9 mouse cellular contexts compared by ENCODE assay signal in genomic region chr5:113375783-113376182, GRCm38 (mm10). TPM values are rescaled to one million over a fixed set of nuclear protein-coding genes. Genes with fewer than 3 reads are reported as not detected.
DNase-seq lines count a peak whose midpoint lies in the region; ATAC-seq and TF ChIP-seq lines count a peak whose summit lies in the region.
"Had no signal": no experiment of that assay in that cellular context is flagged by ENCODE, and none has a peak within 500 bp of the region (broad histone marks: within the 10 kb centered on the region; RNA-seq: fewer than 3 reads in every experiment).

No protein-coding gene starts in this region.

- H3K9ac ChIP-seq in limb, embryonic 11.5 days (ENCODE audit: low read length), result no peak overlapping the region
- H3K9ac ChIP-seq: midbrain, embryonic 12.5 days had no signal

- H3K4me3 ChIP-seq in kidney, adult 2 months (ENCODE audit: insufficient read depth, low read depth, low read length), result no peak overlapping the region
- H3K4me3 ChIP-seq in limb, embryonic 11.5 days (ENCODE audit: low read depth, low read length), result no peak overlapping the region
- H3K4me3 ChIP-seq: midbrain, embryonic 12.5 days had no signal

- no peak for TF ChIP-seq POLR2A in kidney, adult 2 months (IDR thresholded peaks at IDR 0.05; ENCODE audit: low read depth, low read length)

- 26% methylated on average over 3 of the region's 3 CpGs for WGBS in kidney, adult 2 months
- WGBS in limb, embryonic 11.5 days, result 34% methylated on average over 3 of the region's 3 CpGs

- no peak overlapping the region for H3K4me2 ChIP-seq in limb, embryonic 11.5 days (ENCODE audit: low read depth, severe bottlenecking)
- H3K4me2 ChIP-seq: midbrain, embryonic 12.5 days had no signal

- TF ChIP-seq CTCF in kidney, adult 2 months (conservative IDR thresholded peaks at IDR 0.05; ENCODE audit: insufficient read depth, insufficient read length, low read depth, low read length), result peak; percentile 42; the same call in 1 of the 2 replicates

- ATAC-seq in granulocyte monocyte progenitor cell, adult 5-6 weeks (replicated peaks; ENCODE audit: poor library complexity, severe bottlenecking), result 0 out of 2 replicates have a peak, but pooled peaks have one; percentile 20
- ATAC-seq in limb, embryonic 11.5 days (ENCODE audit: insufficient number of reproducible peaks, low FRiP score, low TSS enrichment, low read depth), result no peak
- no peak for ATAC-seq in activated CD4-positive, CD25-positive, alpha-beta regulatory T cell, adult 4 months

- H3K27me3 ChIP-seq in kidney, adult 2 months (replicated peaks; ENCODE audit: control insufficient read depth, insufficient read depth, low read length), result no peaks in the 10 kb centered on the region
- no peaks in the 10 kb centered on the region for H3K27me3 ChIP-seq in limb, embryonic 11.5 days (ENCODE audit: control insufficient read depth, insufficient read depth, low read length)

- peak; percentile 25 for DNase-seq in kidney, adult 2 months
- DNase-seq in kidney, adult 11 months, result no peak
- DNase-seq in NIH3T3 (ENCODE audit: low read depth), result peak; percentile 32
- peak; percentile 2 for DNase-seq in c-Kit-positive CD71-positive TER-119-negative erythroid progenitor cells, embryonic 14.5 days (ENCODE audit: low read depth)
- peak; percentile 86 for DNase-seq in limb, embryonic 11.5 days (ENCODE audit: low spot score)
- peak; percentile 74 for DNase-seq in retina, postnatal 1 day

- no peak overlapping the region for H3K27ac ChIP-seq in kidney, adult 2 months (ENCODE audit: insufficient read depth, low read depth, low read length)
- no peak overlapping the region for H3K27ac ChIP-seq in limb, embryonic 11.5 days (replicated peaks; ENCODE audit: low read depth, low read length)
- H3K27ac ChIP-seq: midbrain, embryonic 12.5 days had no signal

- no peaks in the 10 kb centered on the region for H3K36me3 ChIP-seq in kidney, adult 2 months (ENCODE audit: control insufficient read depth, insufficient read depth, low read length)
- H3K36me3 ChIP-seq in limb, embryonic 11.5 days (ENCODE audit: control insufficient read depth, insufficient read depth, low read length), result no peaks in the 10 kb centered on the region
- H3K36me3 ChIP-seq: midbrain, embryonic 12.5 days had no signal

- no peaks in the 10 kb centered on the region for H3K9me3 ChIP-seq in limb, embryonic 11.5 days (ENCODE audit: control insufficient read depth, low read length)
- H3K9me3 ChIP-seq: midbrain, embryonic 12.5 days had no signal

- no peaks in the 10 kb centered on the region for H3K4me1 ChIP-seq in kidney, adult 2 months (ENCODE audit: control insufficient read depth, insufficient read depth, low read length)
- peaks cover 6% of the 10 kb centered on the region; the same call in 1 of the 2 replicates for H3K4me1 ChIP-seq in limb, embryonic 11.5 days (ENCODE audit: control insufficient read depth, insufficient read depth, low read length)

RNA-seq across cellular contexts. Expression of gene Aym1, which starts 18.7 kb away (rescaled TPM):
- not detected in 2 replicates for polyA plus RNA-seq in kidney, adult 2 months (2012; rRNA removed)
- not detected in 2 replicates for total RNA-seq in granulocyte monocyte progenitor cell, adult 5-6 weeks (2014; fragmentation: Nextera tagmentation)
- not detected in 2 replicates for total RNA-seq in granulocyte monocyte progenitor cell, adult 5-6 weeks (2017)
- not detected in 2 replicates for polyA plus RNA-seq in limb, embryonic 11.5 days (2014; fragmentation: Nextera tagmentation; extraction: Ambion mirVana)
- not detected for polyA plus RNA-seq in activated CD4-positive, CD25-positive, alpha-beta regulatory T cell, adult 4 months (2017; shearing (Covaris generic))
- polyA plus RNA-seq: midbrain, embryonic 12.5 days had no signal
